Mouse (Mus musculus) heart, adult 2 months (tissue): ENCODE results near the gene Tnk2.

Experiments
- CTCF ChIP-seq: fragments of 200-600 bp; IDR thresholded peaks from 2 replicates; pipeline ENCODE4 v1.8.1; 2022; ENCODE audit warnings: antibody characterized with exemption, mild to moderate bottlenecking, moderate library complexity
- EP300 ChIP-seq: fragments of 200-500 bp; IDR thresholded peaks from 2 replicates; pipeline ENCODE4 v1.6.1; 2011; ENCODE audit warnings: low read depth, low read length, control low read depth; ENCODE audit not compliant: insufficient read depth

DNA sequence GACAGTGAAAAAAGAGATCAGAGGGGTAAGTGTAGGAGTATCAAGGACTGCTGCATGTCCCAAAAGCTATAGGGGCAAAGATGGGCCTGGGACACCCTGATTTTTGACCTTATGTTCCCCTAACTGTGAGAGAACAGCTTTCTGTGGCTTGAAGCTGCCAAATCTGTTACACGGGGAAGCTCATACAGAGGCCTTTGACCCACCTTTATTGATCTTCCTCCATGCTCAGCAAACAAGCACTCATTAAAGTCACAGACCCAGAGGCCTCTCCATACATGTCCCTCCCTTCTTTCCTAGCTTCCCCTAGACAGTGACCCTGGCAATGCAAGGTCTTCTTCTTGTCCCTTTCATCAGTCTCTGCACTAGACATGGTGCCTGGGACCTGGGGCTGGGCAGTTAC is 85.1 kb downstream of the Tnk2 start:
- TF ChIP-seq CTCF (no peak), EP300 (no peak)
